Mouse (Mus musculus) small intestine, adult 2 months (tissue): ENCODE results near the gene Rundc3a. TPM values are rescaled to one million over a fixed set of nuclear protein-coding genes. Genes with fewer than 3 reads are reported as not detected.

Source experiments
- H3K27ac ChIP-seq: fragments of 200-500 bp; 2 replicates; pipeline ENCODE4 v1.5.1; 2012; ENCODE audit warnings: low read depth, low read length, control low read depth, inconsistent platforms; ENCODE audit not compliant: insufficient read depth
- H3K27me3 ChIP-seq: fragments of 200-500 bp; 2 replicates; pipeline ENCODE4 v1.6.1; 2012; ENCODE audit warnings: mild to moderate bottlenecking, moderate library complexity, low read length, inconsistent platforms; ENCODE audit not compliant: control insufficient read depth, insufficient read depth
- H3K36me3 ChIP-seq: fragments of 200-500 bp; 2 replicates; pipeline ENCODE4 v1.6.1; 2012; ENCODE audit warnings: mild to moderate bottlenecking, low read length, control low read depth, inconsistent platforms; ENCODE audit not compliant: control insufficient read depth, insufficient read depth
- H3K4me1 ChIP-seq: fragments of 200-500 bp; 2 replicates; pipeline ENCODE4 v1.6.1; 2012; ENCODE audit warnings: low read length, inconsistent platforms, mixed read lengths; ENCODE audit not compliant: control insufficient read depth, insufficient read depth, insufficient read length
- H3K4me3 ChIP-seq: fragments of 200-500 bp; 2 replicates; pipeline ENCODE4 v1.5.1; 2012; ENCODE audit warnings: low read depth, mild to moderate bottlenecking, control low read depth, inconsistent platforms, low read length, moderate library complexity
- CTCF ChIP-seq: fragments of 200-500 bp; IDR thresholded peaks from 2 replicates; pipeline ENCODE4 v1.5.1; 2012; ENCODE audit warnings: low read depth, mild to moderate bottlenecking, control low read depth, inconsistent platforms, low read length, moderate library complexity, mixed read lengths; ENCODE audit not compliant: insufficient replicate concordance, insufficient read length; ENCODE audit errors: extremely low read depth
- POLR2A ChIP-seq: fragments of 200-500 bp; IDR thresholded peaks from 2 replicates; pipeline ENCODE4 v1.6.1; 2012; ENCODE audit warnings: low read depth, mild to moderate bottlenecking, control low read depth, inconsistent platforms, low read length, moderate library complexity
- WGBS: fragments of 180-500 bp; shearing (Covaris S2); methylation state at CpG from one replicate; pipeline ENCODE4 v1.1.7; 2018; 5-methylcytosine and 5-hydroxymethylcytosine counted together
- polyA plus RNA-seq: library from polyadenylated mRNA; depleted of rRNA; stranded (reverse); fragments of >200 nt; gene quantifications from 2 replicates; pipeline ENCODE4 v1.2.3, GENCODE M21; 2012

The Rundc3a gene
- polyA plus RNA-seq, 1 experiment, result 6.5 TPM

DNA sequence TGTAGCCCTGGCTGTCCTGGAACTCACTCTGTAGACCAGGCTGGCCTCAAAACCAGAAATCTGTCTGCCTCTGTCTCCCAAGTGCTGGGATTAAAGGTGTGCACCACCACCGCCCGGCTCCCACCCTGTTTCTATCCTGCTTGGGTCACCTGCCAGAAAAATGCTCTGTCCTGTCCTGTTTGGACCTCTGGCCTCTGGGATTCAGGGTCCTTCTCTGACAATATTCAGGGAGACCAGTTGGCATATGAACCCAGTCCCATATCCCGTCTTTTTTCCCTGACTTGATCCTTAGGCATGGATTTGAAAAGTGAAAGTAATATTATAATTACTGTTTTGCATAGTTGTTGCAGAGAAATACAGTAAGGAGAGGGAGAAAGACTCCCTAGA lies 38.5 kb downstream of the Rundc3a start:
- peak overlapping the region; percentile 56; the same call in 1 of the 2 replicates for H3K27ac ChIP-seq

DNA sequence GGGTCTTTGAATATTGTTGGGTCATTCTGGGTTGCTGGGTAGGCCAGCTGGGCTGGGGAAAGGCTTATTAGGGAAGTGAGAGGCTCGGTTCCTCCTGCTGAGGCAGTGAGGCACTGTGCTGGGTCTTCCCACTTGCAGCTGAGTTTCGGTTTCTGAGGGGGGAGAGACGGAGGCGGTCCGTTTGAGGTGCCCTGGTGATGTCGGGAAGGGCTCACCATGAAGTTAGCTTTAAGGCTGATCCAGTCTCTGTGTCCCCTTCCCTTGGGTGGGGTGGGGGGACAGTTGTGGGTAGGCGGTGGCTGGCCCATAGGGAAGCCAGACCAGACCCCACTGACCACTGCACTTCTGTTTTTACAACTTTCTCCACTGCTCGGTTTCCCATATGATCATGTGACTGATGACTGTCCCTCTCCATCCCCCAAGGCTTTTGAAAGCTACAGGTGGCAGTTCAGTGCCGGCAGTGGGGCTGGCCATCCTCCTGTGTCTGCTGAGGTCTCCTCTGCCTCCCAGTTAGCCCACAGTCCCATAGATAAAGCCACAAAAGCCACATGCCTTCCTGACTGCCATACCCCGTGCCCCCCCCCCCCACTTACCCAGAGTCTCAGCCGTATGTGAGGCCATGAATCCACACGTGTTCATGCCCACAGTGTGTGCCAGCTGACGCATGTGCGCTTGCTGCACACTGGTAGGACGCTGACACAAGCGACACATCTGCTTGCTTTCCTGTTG lies 39.1 kb downstream of the Rundc3a start:
- Histone ChIP-seq H3K36me3 (peaks cover 19% of the 10 kb centered on the region), H3K27me3 (no peaks in the 10 kb centered on the region), H3K4me3 (peak overlapping the region; percentile 44), H3K4me1 (peaks cover 9% of the 10 kb centered on the region), H3K27ac (peak overlapping the region; percentile 56)
- TF ChIP-seq CTCF (no peak), POLR2A (no peak; the same call in 1 of the 2 replicates)
- WGBS, result 53% methylated on average over 16 of the region's 16 CpGs

More for the DNA sequence above, 38.5 kb downstream of the Rundc3a start:
- TF ChIP-seq CTCF (no peak), POLR2A (no peak)
- no peaks in the 10 kb centered on the region for H3K27me3 ChIP-seq
- H3K4me1 ChIP-seq, result peaks cover 8% of the 10 kb centered on the region; the same call in 1 of the 2 replicates
- peak overlapping the region; percentile 44 for H3K4me3 ChIP-seq
- H3K36me3 ChIP-seq, result peaks cover 19% of the 10 kb centered on the region
- 42% methylated on average over 3 of the region's 3 CpGs for WGBS

DNA sequence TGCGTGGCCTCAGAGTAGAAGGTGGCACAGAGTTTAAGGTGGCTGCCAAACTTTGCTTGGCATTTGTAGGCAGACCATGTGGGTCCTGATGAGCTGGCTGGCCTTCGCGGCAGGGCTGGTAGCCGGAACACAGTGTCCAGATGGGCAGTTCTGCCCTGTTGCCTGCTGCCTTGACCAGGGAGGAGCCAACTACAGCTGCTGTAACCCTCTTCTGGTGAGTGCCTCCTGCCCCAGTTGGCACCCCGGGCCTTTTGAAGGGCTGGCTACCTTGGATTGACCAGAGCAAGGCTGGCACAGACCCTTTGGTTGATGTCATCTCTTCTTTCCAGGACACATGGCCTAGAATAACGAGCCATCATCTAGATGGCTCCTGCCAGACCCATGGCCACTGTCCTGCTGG lies 39.7 kb downstream of the Rundc3a start:
- no peaks in the 10 kb centered on the region for H3K27me3 ChIP-seq
- peak overlapping the region; percentile 25; the same call in 1 of the 2 replicates for H3K27ac ChIP-seq
- TF ChIP-seq CTCF (no peak), POLR2A (no peak)
- H3K36me3 ChIP-seq, result peaks cover 19% of the 10 kb centered on the region
- 79% methylated on average over 6 of the region's 6 CpGs for WGBS
- peak overlapping the region; percentile 44 for H3K4me3 ChIP-seq
- peaks cover 14% of the 10 kb centered on the region for H3K4me1 ChIP-seq

DNA sequence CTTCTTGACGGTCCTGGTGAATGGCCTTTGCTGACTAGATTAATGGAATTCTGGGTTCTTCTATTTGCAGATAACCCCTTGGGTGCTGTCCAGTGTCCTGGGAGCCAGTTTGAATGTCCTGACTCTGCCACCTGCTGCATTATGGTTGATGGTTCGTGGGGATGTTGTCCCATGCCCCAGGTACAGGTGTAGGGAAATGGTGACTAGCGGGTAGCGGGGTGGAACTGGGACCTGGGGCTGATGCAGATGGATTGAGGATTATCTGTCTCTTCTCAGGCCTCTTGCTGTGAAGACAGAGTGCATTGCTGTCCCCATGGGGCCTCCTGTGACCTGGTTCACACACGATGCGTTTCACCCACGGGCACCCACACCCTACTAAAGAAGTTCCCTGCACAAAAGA lies 40.7 kb downstream of the Rundc3a start:
- Histone ChIP-seq H3K27ac (no peak overlapping the region), H3K4me1 (peaks cover 18% of the 10 kb centered on the region), H3K27me3 (peaks cover 4% of the 10 kb centered on the region; the same call in 1 of the 2 replicates), H3K36me3 (peaks cover 19% of the 10 kb centered on the region), H3K4me3 (no peak overlapping the region)
- 92% methylated on average over 7 of the region's 7 CpGs for WGBS
- TF ChIP-seq CTCF (no peak), POLR2A (no peak)

DNA sequence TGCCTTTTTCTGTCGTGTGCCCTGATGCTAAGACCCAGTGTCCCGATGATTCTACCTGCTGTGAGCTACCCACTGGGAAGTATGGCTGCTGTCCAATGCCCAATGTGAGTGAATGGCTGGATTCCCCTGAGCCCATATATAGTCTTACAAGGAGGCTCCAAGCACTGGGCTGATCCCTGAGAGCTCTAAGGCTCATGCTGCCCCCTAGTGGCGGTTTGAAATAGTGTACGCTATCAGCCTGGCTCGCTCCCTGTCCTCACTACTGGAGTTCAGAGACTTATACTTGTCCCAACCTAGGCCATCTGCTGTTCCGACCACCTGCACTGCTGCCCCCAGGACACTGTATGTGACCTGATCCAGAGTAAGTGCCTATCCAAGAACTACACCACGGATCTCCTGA lies 41.2 kb downstream of the Rundc3a start:
- H3K36me3 ChIP-seq, result peaks cover 19% of the 10 kb centered on the region

DNA sequence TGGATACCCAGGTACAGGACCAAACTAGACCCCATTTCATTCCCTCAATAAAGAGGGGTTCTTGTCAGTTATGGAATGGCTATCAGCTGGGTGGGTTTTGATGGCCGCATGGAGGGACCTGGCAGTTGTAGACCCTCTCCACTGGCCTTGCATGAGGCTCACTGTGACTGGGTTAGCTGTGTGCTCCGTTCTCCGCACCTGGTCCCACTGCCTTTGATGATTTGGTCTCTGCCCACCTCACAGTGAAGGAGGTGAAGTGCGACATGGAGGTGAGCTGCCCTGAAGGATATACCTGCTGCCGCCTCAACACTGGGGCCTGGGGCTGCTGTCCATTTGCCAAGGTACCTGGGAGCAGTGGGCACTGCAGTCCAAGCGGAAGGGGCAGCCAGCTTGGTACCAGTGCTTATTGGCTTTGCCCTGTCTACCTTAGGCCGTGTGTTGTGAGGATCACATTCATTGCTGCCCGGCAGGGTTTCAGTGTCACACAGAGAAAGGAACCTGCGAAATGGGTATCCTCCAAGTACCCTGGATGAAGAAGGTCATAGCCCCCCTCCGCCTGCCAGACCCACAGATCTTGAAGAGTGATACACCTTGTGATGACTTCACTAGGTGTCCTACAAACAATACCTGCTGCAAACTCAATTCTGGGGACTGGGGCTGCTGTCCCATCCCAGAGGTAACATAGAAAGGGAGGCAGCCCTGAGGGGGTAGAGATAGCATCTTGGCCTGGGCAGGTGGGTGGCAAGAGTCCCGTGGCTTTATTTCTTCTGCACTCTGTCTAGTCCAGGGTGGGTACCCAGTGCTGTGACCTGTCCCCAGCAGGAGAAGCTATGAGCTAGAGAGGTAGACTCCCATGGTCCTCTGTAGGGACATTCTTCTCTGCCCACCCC lies 41.9 kb downstream of the Rundc3a start:
- H3K36me3 ChIP-seq, result peaks cover 19% of the 10 kb centered on the region
- 89% methylated on average over 11 of the region's 11 CpGs for WGBS
- no peak for TF ChIP-seq POLR2A
- no peak for TF ChIP-seq CTCF
- H3K4me1 ChIP-seq, result peaks cover 18% of the 10 kb centered on the region
- H3K27me3 ChIP-seq, result peaks cover 8% of the 10 kb centered on the region; the same call in 1 of the 2 replicates
- H3K4me3 ChIP-seq, result no peak overlapping the region
- no peak overlapping the region for H3K27ac ChIP-seq

More for the DNA sequence above, 41.2 kb downstream of the Rundc3a start:
- peak; percentile 79; the same call in 1 of the 2 replicates for TF ChIP-seq CTCF
- no peak; the same call in 1 of the 2 replicates for TF ChIP-seq POLR2A
- Histone ChIP-seq H3K4me1 (peaks cover 18% of the 10 kb centered on the region), H3K27me3 (peaks cover 8% of the 10 kb centered on the region; the same call in 1 of the 2 replicates), H3K4me3 (no peak overlapping the region), H3K27ac (no peak overlapping the region)
- WGBS, result 15% methylated on average over 7 of the region's 7 CpGs
